Mouse (Mus musculus) embryonic facial prominence, embryonic 10.5 days (tissue): ENCODE data around the gene Dcaf7. TPM values are rescaled to one million over a fixed set of nuclear protein-coding genes. Genes with fewer than 3 reads are reported as not detected.

ENCODE experiments used
- DNase-seq: peaks from one replicate; pipeline ENCODE4 v3.0.0-alpha.2; 2017; ENCODE audit warnings: low spot score
- H3K27ac ChIP-seq: fragments of 300-500 bp; sonication (generic); replicated peaks from 2 replicates; pipeline ENCODE4 v1.5.1; 2016; ENCODE audit warnings: mild to moderate bottlenecking
- H3K27me3 ChIP-seq: fragments of 300-500 bp; sonication (generic); replicated peaks from 2 replicates; pipeline ENCODE4 v1.6.1; 2016; ENCODE audit warnings: low read depth, mild to moderate bottlenecking; ENCODE audit not compliant: poor library complexity, severe bottlenecking
- H3K36me3 ChIP-seq: fragments of 300-500 bp; sonication (generic); replicated peaks from 2 replicates; pipeline ENCODE4 v1.6.1; 2016; ENCODE audit warnings: mild to moderate bottlenecking, moderate library complexity
- H3K4me1 ChIP-seq: fragments of 300-500 bp; sonication (generic); 2 replicates; pipeline ENCODE4 v1.6.1; 2016
- H3K4me3 ChIP-seq: fragments of 300-500 bp; sonication (generic); 2 replicates; pipeline ENCODE4 v1.5.1; 2016; ENCODE audit warnings: mild to moderate bottlenecking, moderate library complexity
- H3K9me3 ChIP-seq: fragments of 300-500 bp; sonication (generic); 2 replicates; pipeline ENCODE4 v1.6.1; 2016; ENCODE audit warnings: mild to moderate bottlenecking
- WGBS: fragments of 180-500 bp; shearing (Covaris S2); methylation state at CpG from one replicate; pipeline ENCODE4 v1.1.7; 2016; 5-methylcytosine and 5-hydroxymethylcytosine counted together
- polyA plus RNA-seq: library from polyadenylated mRNA; unstranded; fragments of >200 nt; fragmentation: Nextera tagmentation; extraction: Ambion mirVana; gene quantifications from 2 replicates; pipeline ENCODE4 v1.2.1, GENCODE M21; 2016

Gene Dcaf7
- 91.2 and 93.4 TPM in 2 replicates for polyA plus RNA-seq

GRCm38 (mm10) chr11:106036548-106037417, at the start of gene Dcaf7:
Gene Dcaf7, plus strand, starts transcription at chr11:106036872.
- peak within 1 kb of the TSS; percentile 99 for H3K4me3 ChIP-seq
- peaks cover 14% of the 10 kb centered on the region; the same call in 1 of the 2 replicates for H3K36me3 ChIP-seq
- H3K9me3 ChIP-seq: peaks cover 1% of the 10 kb centered on the region; the same call in 1 of the 2 replicates
- no peaks in the 10 kb centered on the region for H3K27me3 ChIP-seq
- peak within 1 kb of the TSS; percentile 90 for H3K27ac ChIP-seq
- WGBS: under 1% methylated on average over 66 of the region's 66 CpGs
- H3K4me1 ChIP-seq: peaks cover 34% of the 10 kb centered on the region
- DNase-seq: peak; percentile 98

- 80% methylated on average over 6 of the region's 6 CpGs for WGBS
- peaks cover 9% of the 10 kb centered on the region; the same call in 1 of the 2 replicates for H3K4me1 ChIP-seq
- H3K27me3 ChIP-seq: no peaks in the 10 kb centered on the region
- H3K9me3 ChIP-seq: no peaks in the 10 kb centered on the region
- DNase-seq: no peak
- no peaks in the 10 kb centered on the region for H3K36me3 ChIP-seq
- no peak overlapping the region for H3K27ac ChIP-seq
- no peak overlapping the region for H3K4me3 ChIP-seq
Measured at GRCm38 (mm10) chr11:105987446-105987845, 49.2 kb upstream of the Dcaf7 start.

GRCm38 (mm10) chr11:105989446-105989845, 47.2 kb upstream of the Dcaf7 start:
- Histone ChIP-seq H3K27ac (no peak overlapping the region), H3K27me3 (no peaks in the 10 kb centered on the region), H3K4me3 (no peak overlapping the region), H3K9me3 (no peaks in the 10 kb centered on the region), H3K36me3 (no peaks in the 10 kb centered on the region), H3K4me1 (peaks cover 9% of the 10 kb centered on the region; the same call in 1 of the 2 replicates)
- 80% methylated on average over 6 of the region's 6 CpGs for WGBS
- DNase-seq: no peak

GRCm38 (mm10) chr11:105990231-105990630, 46.4 kb upstream of the Dcaf7 start:
- 79% methylated on average over 2 of the region's 2 CpGs for WGBS

GRCm38 (mm10) chr11:105994375-105994774, 42.3 kb upstream of the Dcaf7 start, which contains the start of gene Ace3:
Gene Ace3, plus strand, starts transcription at chr11:105994675.
- DNase-seq: no peak
- Histone ChIP-seq H3K27me3 (no peaks in the 10 kb centered on the region), H3K27ac (no peak within 1 kb of the TSS), H3K4me3 (no peak within 1 kb of the TSS), H3K4me1 (peaks cover 2% of the 10 kb centered on the region; the same call in 1 of the 2 replicates), H3K9me3 (no peaks in the 10 kb centered on the region), H3K36me3 (no peaks in the 10 kb centered on the region)
- WGBS: 96% methylated on average over 3 of the region's 3 CpGs

More at GRCm38 (mm10) chr11:105990231-105990630, 46.4 kb upstream of the Dcaf7 start:
- no peak overlapping the region for H3K4me3 ChIP-seq
- no peak overlapping the region for H3K27ac ChIP-seq
- H3K27me3 ChIP-seq: no peaks in the 10 kb centered on the region
- no peaks in the 10 kb centered on the region for H3K9me3 ChIP-seq
- peaks cover 9% of the 10 kb centered on the region; the same call in 1 of the 2 replicates for H3K4me1 ChIP-seq
- DNase-seq: no peak
- no peaks in the 10 kb centered on the region for H3K36me3 ChIP-seq

- Histone ChIP-seq H3K4me1 (no peaks in the 10 kb centered on the region), H3K27me3 (no peaks in the 10 kb centered on the region), H3K4me3 (no peak overlapping the region), H3K9me3 (no peaks in the 10 kb centered on the region), H3K36me3 (no peaks in the 10 kb centered on the region), H3K27ac (no peak overlapping the region)
- no peak for DNase-seq
- WGBS: 88% methylated on average over 6 of the region's 6 CpGs
Measured at GRCm38 (mm10) chr11:106000062-106000461, 36.6 kb upstream of the Dcaf7 start.

- Histone ChIP-seq H3K27ac (no peak overlapping the region), H3K36me3 (no peaks in the 10 kb centered on the region), H3K9me3 (no peaks in the 10 kb centered on the region), H3K4me1 (no peaks in the 10 kb centered on the region), H3K27me3 (no peaks in the 10 kb centered on the region), H3K4me3 (no peak overlapping the region)
- WGBS: 55% methylated on average over 4 of the region's 4 CpGs
- DNase-seq: no peak
Measured at GRCm38 (mm10) chr11:106001718-106002117, 35.0 kb upstream of the Dcaf7 start.

GRCm38 (mm10) chr11:106004576-106004975, 32.1 kb upstream of the Dcaf7 start:
- DNase-seq: no peak
- WGBS: 78% methylated on average over 1 of the region's 1 CpGs
- no peaks in the 10 kb centered on the region for H3K36me3 ChIP-seq
- peaks cover 18% of the 10 kb centered on the region for H3K27me3 ChIP-seq
- no peak overlapping the region for H3K4me3 ChIP-seq
- no peaks in the 10 kb centered on the region for H3K9me3 ChIP-seq
- peaks cover 5% of the 10 kb centered on the region for H3K4me1 ChIP-seq
- no peak overlapping the region for H3K27ac ChIP-seq

GRCm38 (mm10) chr11:106005970-106006369, 30.7 kb upstream of the Dcaf7 start:
- H3K4me3 ChIP-seq: no peak overlapping the region
- peaks cover 24% of the 10 kb centered on the region for H3K27me3 ChIP-seq
- H3K36me3 ChIP-seq: no peaks in the 10 kb centered on the region
- H3K9me3 ChIP-seq: no peaks in the 10 kb centered on the region
- H3K4me1 ChIP-seq: peaks cover 5% of the 10 kb centered on the region
- no peak for DNase-seq
- H3K27ac ChIP-seq: no peak overlapping the region
- WGBS: 68% methylated on average over 5 of the region's 5 CpGs

GRCm38 (mm10) chr11:106007821-106008220, 28.9 kb upstream of the Dcaf7 start, which contains the start of gene Kcnh6:
Gene Kcnh6, plus strand, starts transcription at chr11:106008124.
- no peak within 1 kb of the TSS for H3K27ac ChIP-seq
- peak within 1 kb of the TSS; percentile 51 for H3K4me3 ChIP-seq

GRCm38 (mm10) chr11:106012711-106013110, 24.0 kb upstream of the Dcaf7 start:
- peaks cover 24% of the 10 kb centered on the region for H3K27me3 ChIP-seq
- peak; percentile 25 for DNase-seq
- H3K9me3 ChIP-seq: no peaks in the 10 kb centered on the region
- 45% methylated on average over 7 of the region's 7 CpGs for WGBS
- H3K4me3 ChIP-seq: no peak overlapping the region
- no peaks in the 10 kb centered on the region for H3K36me3 ChIP-seq
- peaks cover 19% of the 10 kb centered on the region for H3K4me1 ChIP-seq
- no peak overlapping the region; the same call in 1 of the 2 replicates for H3K27ac ChIP-seq

More at GRCm38 (mm10) chr11:106007821-106008220, 28.9 kb upstream of the Dcaf7 start, which contains the start of gene Kcnh6:
- Histone ChIP-seq H3K4me1 (peaks cover 10% of the 10 kb centered on the region), H3K36me3 (no peaks in the 10 kb centered on the region), H3K9me3 (no peaks in the 10 kb centered on the region), H3K27me3 (peaks cover 24% of the 10 kb centered on the region)
- under 1% methylated on average over 25 of the region's 25 CpGs for WGBS
- peak; percentile 87 for DNase-seq

- no peaks in the 10 kb centered on the region for H3K36me3 ChIP-seq
- peaks cover 14% of the 10 kb centered on the region for H3K4me1 ChIP-seq
- DNase-seq: no peak
- H3K4me3 ChIP-seq: no peak overlapping the region
- no peak overlapping the region for H3K27ac ChIP-seq
- 74% methylated on average over 11 of the region's 11 CpGs for whole genome bisulfite sequencing
- peaks cover 14% of the 10 kb centered on the region for H3K27me3 ChIP-seq
- no peaks in the 10 kb centered on the region for H3K9me3 ChIP-seq
Measured at GRCm38 (mm10) chr11:106013556-106014225, 23.0 kb upstream of the Dcaf7 start.
